Mouse (Mus musculus) neural tube, embryonic 12.5 days (tissue): Measurements from ENCODE around the gene Vmn2r71. TPM values are rescaled to one million over a fixed set of nuclear protein-coding genes. Genes with fewer than 3 reads are reported as not detected.

ENCODE experiments used
- ATAC-seq: fragments of 200-750 bp; cut with Nextera tagmentation; 2 replicates; pipeline ENCODE4 v1.8.0; 2017; ENCODE audit warnings: low read depth, mild to moderate bottlenecking, moderate TSS enrichment, moderate library complexity; ENCODE audit not compliant: low FRiP score
- H3K27ac ChIP-seq: fragments of 300-500 bp; sonication (generic); 2 replicates; pipeline ENCODE4 v1.5.1; 2016
- H3K27me3 ChIP-seq: fragments of 300-500 bp; sonication (generic); replicated peaks from 2 replicates; pipeline ENCODE4 v1.6.1; 2016; ENCODE audit warnings: mild to moderate bottlenecking
- H3K36me3 ChIP-seq: fragments of 300-500 bp; sonication (generic); 2 replicates; pipeline ENCODE4 v1.6.1; 2016; ENCODE audit warnings: mild to moderate bottlenecking
- H3K4me1 ChIP-seq: fragments of 300-500 bp; sonication (generic); 2 replicates; pipeline ENCODE4 v1.6.1; 2016
- H3K4me2 ChIP-seq: fragments of 300-500 bp; sonication (generic); replicated peaks from 2 replicates; pipeline ENCODE4 v1.6.1; 2016; ENCODE audit warnings: mild to moderate bottlenecking
- H3K4me3 ChIP-seq: fragments of 300-500 bp; sonication (generic); 2 replicates; pipeline ENCODE4 v1.5.1; 2016
- H3K9ac ChIP-seq: fragments of 300-500 bp; sonication (generic); 2 replicates; pipeline ENCODE4 v1.6.1; 2016; ENCODE audit warnings: mild to moderate bottlenecking
- H3K9me3 ChIP-seq: fragments of 300-500 bp; sonication (generic); 2 replicates; pipeline ENCODE4 v1.6.1; 2016; ENCODE audit warnings: mild to moderate bottlenecking
- WGBS: fragments of 180-500 bp; shearing (Covaris S2); methylation state at CpG from one replicate; pipeline ENCODE4 v1.1.7; 2016; 5-methylcytosine and 5-hydroxymethylcytosine counted together
- polyA plus RNA-seq: library from polyadenylated mRNA; unstranded; fragments of >200 nt; fragmentation: Nextera tagmentation; extraction: Ambion mirVana; gene quantifications from 2 replicates; pipeline ENCODE4 v1.2.1, GENCODE M21; 2016

Gene Vmn2r71
- polyA plus RNA-seq, result not detected in 2 replicates

- Histone ChIP-seq H3K4me1 (no peaks in the 10 kb centered on the region), H3K4me2 (no peak within 1 kb of the TSS), H3K9ac (no peak within 1 kb of the TSS), H3K4me3 (no peak within 1 kb of the TSS), H3K9me3 (0 out of 2 replicates have a peak, but pooled peaks cover 5% of the 10 kb centered on the region), H3K27ac (no peak within 1 kb of the TSS), H3K36me3 (no peaks in the 10 kb centered on the region), H3K27me3 (no peaks in the 10 kb centered on the region)
- 88% methylated on average over 5 of the region's 5 CpGs for WGBS
- no peak for ATAC-seq
Observed at GRCm38 (mm10) chr7:85562787-85563186, at the start of gene Vmn2r71. Vmn2r71 (plus strand) TSS chr7:85563087.

DNA sequence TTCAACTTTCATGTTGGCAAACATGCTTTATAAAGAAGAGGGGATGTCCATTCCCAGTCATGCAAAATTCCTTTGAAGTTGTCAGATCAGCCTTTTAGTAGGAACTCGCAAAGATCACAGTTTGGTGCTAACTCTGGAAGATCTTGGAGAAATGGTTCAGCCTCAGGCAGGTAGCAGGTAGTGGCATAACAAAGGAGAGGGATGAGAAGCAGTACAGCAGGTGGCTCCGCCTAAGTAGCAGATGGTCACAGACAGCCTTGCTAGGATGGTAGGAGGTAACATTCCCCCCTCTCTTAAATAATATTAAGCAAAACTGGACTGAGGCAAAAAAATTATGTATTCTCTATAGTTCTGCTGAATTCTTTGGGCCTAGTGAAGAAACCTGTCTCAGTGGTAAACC lies 20.8 kb upstream of the Vmn2r71 start:
- H3K36me3 ChIP-seq, result no peaks in the 10 kb centered on the region
- ATAC-seq, result no peak
- H3K4me2 ChIP-seq, result no peak overlapping the region
- H3K4me3 ChIP-seq, result no peak overlapping the region
- H3K27ac ChIP-seq, result no peak overlapping the region
- 0 out of 2 replicates have a peak, but pooled peaks cover 3% of the 10 kb centered on the region for H3K9me3 ChIP-seq
- 92% methylated on average over 2 of the region's 2 CpGs for WGBS
- no peak overlapping the region for H3K9ac ChIP-seq
- H3K27me3 ChIP-seq, result no peaks in the 10 kb centered on the region
- no peaks in the 10 kb centered on the region for H3K4me1 ChIP-seq

GRCm38 (mm10) chr7:85543118-85543517 lies 19.8 kb upstream of the Vmn2r71 start:
- 58% methylated on average over 2 of the region's 2 CpGs for WGBS
- ATAC-seq, result no peak
- Histone ChIP-seq H3K9ac (no peak overlapping the region), H3K9me3 (0 out of 2 replicates have a peak, but pooled peaks cover 3% of the 10 kb centered on the region), H3K27me3 (no peaks in the 10 kb centered on the region), H3K36me3 (no peaks in the 10 kb centered on the region), H3K4me2 (no peak overlapping the region), H3K4me1 (no peaks in the 10 kb centered on the region), H3K27ac (no peak overlapping the region), H3K4me3 (no peak overlapping the region)

DNA sequence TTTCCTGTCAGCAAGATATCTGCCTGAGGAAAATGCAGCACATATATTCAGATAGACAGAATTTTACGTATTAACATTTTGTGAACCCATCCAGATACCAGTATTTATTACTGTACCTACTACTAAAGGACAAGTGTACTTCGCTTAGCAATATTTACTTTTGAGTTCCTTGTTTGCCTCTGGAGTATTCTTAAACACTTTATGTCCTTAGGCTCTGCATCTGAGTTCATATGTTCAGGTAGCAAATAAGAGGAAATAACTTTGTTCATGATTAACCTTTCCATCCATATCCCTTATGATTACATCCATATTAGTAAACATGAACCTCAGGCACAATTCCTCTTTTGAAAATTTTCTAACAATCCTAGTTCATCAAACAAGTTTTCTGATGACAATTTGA lies 6.2 kb downstream of the Vmn2r71 start, which contains the start of gene Vmn2r70:
TSS of gene Vmn2r70 (minus strand) at position 101 of the 400 bp plus-strand sequence.
- Histone ChIP-seq H3K4me2 (no peak within 1 kb of the TSS), H3K27me3 (no peaks in the 10 kb centered on the region), H3K27ac (no peak within 1 kb of the TSS), H3K36me3 (no peaks in the 10 kb centered on the region), H3K9me3 (no peaks in the 10 kb centered on the region), H3K4me1 (no peaks in the 10 kb centered on the region), H3K4me3 (no peak within 1 kb of the TSS), H3K9ac (no peak within 1 kb of the TSS)
- 87% methylated on average over 2 of the region's 2 CpGs for WGBS
- no peak for ATAC-seq

Other genes with a start within 250 kb of the Vmn2r71 start
- gene Vmn2r69, start 147.2 kb upstream of the Vmn2r71 start, polyA plus RNA-seq, result not detected in 2 replicates
- gene Vmn2r70, start 6.1 kb downstream of the Vmn2r71 start, polyA plus RNA-seq, result not detected in 2 replicates
- not detected in 2 replicates for gene Vmn2r72, start 192.0 kb downstream of the Vmn2r71 start, polyA plus RNA-seq